Mouse (Mus musculus): ENCODE measurements around the gene Dagla. TPM values are rescaled to one million over a fixed set of nuclear protein-coding genes. Genes with fewer than 3 reads are reported as not detected.

The Dagla gene
- total and polyA plus RNA-seq, 2 experiments from 2014 or later = 10.9 to 35.0 TPM

DNA sequence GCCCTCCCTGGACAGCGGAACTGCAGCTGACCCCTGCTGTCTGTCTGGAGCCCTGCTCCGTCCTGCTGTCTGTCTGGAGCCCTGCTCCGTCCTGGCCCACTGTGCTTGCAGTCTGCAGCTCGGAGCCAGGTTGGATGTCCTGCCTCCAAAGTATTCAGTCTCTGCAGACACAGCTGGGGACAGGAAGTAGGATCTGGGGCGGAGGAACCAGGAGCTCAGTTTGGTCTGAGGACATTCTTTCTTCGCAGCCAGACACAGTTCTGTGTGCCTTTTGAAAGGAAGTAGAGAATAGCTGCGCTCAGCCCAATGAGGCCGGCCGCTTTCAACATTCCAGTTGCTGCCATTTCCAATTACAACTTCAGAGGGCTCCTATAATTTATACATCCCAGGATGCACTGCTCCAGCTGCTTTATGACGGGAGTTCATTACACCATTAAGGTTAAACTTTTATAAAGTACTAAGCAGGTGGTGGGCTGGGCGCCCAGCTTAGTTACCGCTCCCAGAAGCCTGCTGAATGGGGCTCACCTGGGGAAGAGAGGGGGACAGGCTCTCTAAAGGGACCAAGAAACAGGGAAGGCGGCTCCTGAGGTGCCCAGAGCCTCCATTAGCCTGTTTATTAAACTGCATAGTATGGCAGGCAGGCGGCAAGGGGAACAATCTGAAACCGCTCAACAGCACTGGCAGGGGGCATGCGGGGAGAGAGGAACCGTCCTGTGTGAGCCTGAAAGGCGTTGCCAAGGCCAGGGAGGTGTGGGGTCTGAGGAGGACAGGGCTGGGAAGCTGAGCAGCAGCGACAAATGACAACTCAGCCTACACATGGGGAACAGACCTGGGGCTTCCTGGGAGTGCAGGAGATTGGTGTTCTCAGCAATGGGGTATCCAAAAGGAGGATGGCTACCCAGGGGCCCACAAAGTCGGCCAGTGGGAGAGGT lies 9.8 kb downstream of the Dagla start:
- Histone ChIP-seq H3K27ac (peak overlapping the region; percentile 76), H3K4me3 (ENCODE audit: low read length) (no peak overlapping the region), H3K36me3 (ENCODE audit: insufficient read depth, low read length) (no peaks in the 10 kb centered on the region), H3K4me1 (ENCODE audit: insufficient read depth, low read length) (peaks cover 27% of the 10 kb centered on the region), H3K9me3 (ENCODE audit: low read length) (no peaks in the 10 kb centered on the region), H3K4me2 (ENCODE audit: low read depth, low read length) (peak overlapping the region; percentile 21; the same call in 1 of the 2 replicates), H3K9ac (replicated peaks; ENCODE audit: low read length) (no peak overlapping the region), H3K27me3 (ENCODE audit: insufficient read depth, low read length) (no peaks in the 10 kb centered on the region)
- no peak for TF ChIP-seq CTCF (IDR thresholded peaks at IDR 0.05; ENCODE audit: low read depth)
- WGBS = 25% methylated on average over 19 of the region's 20 CpGs
- peak; percentile 33 for DNase-seq (ENCODE audit: low spot score)
- peak; percentile 54; the same call in 1 of the 2 replicates for ATAC-seq

DNA sequence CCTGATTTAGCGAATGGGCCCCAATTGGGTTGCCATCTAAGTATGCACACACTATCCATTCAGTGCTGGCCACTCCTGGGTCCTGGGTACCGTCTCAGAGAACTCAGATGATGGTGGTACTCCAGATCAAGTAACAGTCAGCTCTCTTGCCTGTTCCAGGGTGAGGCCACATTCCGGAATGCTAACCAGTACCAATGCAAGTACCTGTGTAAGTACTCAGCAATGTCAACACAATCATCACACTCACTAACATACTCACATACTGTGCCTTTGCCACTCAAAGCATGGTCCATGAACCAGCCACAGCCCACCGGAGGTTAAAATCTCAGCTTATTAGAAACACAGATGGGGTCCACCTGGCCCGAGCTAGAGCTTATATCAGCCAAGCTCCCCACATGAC lies 10.7 kb downstream of the Dagla start:
- H3K27ac ChIP-seq = peak overlapping the region; percentile 76; the same call in 1 of the 2 replicates
- H3K27me3 ChIP-seq (ENCODE audit: insufficient read depth, low read length) = no peaks in the 10 kb centered on the region
- H3K4me3 ChIP-seq (ENCODE audit: low read length) = no peak overlapping the region
- no peak overlapping the region for H3K9ac ChIP-seq (replicated peaks; ENCODE audit: low read length)
- TF ChIP-seq CTCF (IDR thresholded peaks at IDR 0.05; ENCODE audit: low read depth) = no peak
- no peaks in the 10 kb centered on the region for H3K36me3 ChIP-seq (ENCODE audit: insufficient read depth, low read length)
- no peaks in the 10 kb centered on the region for H3K9me3 ChIP-seq (ENCODE audit: low read length)
- H3K4me2 ChIP-seq (ENCODE audit: low read depth, low read length) = no peak overlapping the region
- peaks cover 27% of the 10 kb centered on the region for H3K4me1 ChIP-seq (ENCODE audit: insufficient read depth, low read length)
- WGBS = 82% methylated on average over 5 of the region's 5 CpGs
- ATAC-seq = no peak
- DNase-seq (ENCODE audit: low spot score) = no peak

DNA sequence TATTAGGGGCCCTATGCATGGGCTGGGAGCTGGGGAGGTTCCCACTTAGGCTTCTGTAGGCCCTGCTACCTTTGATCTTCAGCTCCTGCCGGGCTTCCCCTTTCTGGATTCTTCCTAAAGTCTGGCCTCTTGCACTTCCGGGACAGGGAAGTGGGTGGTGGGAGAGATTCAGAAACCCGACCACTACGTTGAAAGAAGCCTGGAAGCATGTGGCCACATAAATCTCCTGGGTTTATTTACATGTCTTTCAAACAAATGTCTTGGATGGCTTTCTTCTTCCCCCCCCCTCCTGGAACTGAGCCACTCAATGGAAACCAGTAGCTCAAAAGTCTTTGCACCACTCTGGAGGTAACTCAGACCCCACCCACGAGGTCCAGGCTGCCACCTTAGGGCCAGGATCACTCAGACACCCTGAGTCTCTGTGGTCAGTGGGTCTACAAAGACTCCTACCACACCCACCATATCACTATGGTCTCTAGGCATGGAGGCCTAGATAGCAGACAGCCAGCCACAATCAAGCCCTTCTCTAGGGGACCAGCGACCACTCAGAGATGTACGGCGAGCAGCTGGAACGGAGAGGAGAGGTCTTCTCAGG lies 12.7 kb downstream of the Dagla start:
- Histone ChIP-seq H3K4me3 (ENCODE audit: low read length) (no peak overlapping the region), H3K9ac (replicated peaks; ENCODE audit: low read length) (no peak overlapping the region), H3K4me1 (ENCODE audit: insufficient read depth, low read length) (peaks cover 27% of the 10 kb centered on the region), H3K36me3 (ENCODE audit: insufficient read depth, low read length) (no peaks in the 10 kb centered on the region), H3K27me3 (ENCODE audit: insufficient read depth, low read length) (no peaks in the 10 kb centered on the region), H3K4me2 (ENCODE audit: low read depth, low read length) (no peak overlapping the region), H3K27ac (no peak overlapping the region), H3K9me3 (ENCODE audit: low read length) (no peaks in the 10 kb centered on the region)
- DNase-seq (ENCODE audit: low spot score) = no peak
- ATAC-seq = no peak
- 81% methylated on average over 9 of the region's 9 CpGs for WGBS
- no peak for TF ChIP-seq CTCF (IDR thresholded peaks at IDR 0.05; ENCODE audit: low read depth)

DNA sequence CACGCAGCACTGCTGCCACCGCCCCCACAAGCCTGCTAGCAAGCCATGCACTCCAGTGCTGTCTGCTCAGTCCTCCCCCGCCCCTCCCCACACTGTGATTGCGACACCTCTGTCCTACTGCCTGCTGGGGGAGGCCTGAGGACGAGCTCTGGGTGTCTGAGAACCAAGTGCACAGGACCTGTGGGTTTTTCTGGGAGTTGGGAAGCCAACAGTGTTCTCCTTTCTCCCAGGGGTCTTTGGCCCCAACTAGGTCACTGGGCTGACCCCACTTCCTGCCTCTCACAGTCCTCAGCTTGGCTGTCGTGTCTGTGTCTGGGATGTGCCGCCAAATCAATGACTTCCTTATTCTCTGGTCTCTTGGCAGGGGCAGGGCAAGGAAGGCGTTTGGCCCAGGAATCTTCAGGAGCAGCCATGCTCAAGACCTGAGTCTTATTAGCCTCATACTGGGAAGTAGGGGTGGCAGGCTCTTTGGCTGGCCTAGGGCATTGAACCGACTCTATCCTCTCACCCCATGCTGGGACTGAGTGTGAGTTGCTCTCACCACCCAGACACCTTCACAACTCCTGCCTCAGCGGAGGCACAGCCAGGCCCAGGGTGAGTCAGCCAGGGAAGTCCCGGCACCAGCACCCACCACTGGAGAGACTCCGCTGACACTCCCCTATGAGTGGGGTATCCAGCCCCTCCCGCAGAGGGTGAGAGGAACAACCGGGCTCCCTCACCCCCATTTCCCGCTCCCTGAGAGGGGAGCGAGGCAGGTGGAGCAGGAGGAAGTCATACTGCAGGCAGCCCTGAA lies 14.3 kb downstream of the Dagla start:
- 64% methylated on average over 16 of the region's 16 CpGs for WGBS
- Histone ChIP-seq H3K9ac (replicated peaks; ENCODE audit: low read length) (no peak overlapping the region), H3K36me3 (ENCODE audit: insufficient read depth, low read length) (no peaks in the 10 kb centered on the region), H3K9me3 (ENCODE audit: low read length) (no peaks in the 10 kb centered on the region), H3K27me3 (ENCODE audit: insufficient read depth, low read length) (no peaks in the 10 kb centered on the region), H3K27ac (peak overlapping the region; percentile 41; the same call in 1 of the 2 replicates), H3K4me3 (ENCODE audit: low read length) (no peak overlapping the region), H3K4me2 (ENCODE audit: low read depth, low read length) (no peak overlapping the region), H3K4me1 (ENCODE audit: insufficient read depth, low read length) (peaks cover 14% of the 10 kb centered on the region; the same call in 1 of the 2 replicates)
- DNase-seq (ENCODE audit: low spot score) = no peak
- ATAC-seq = no peak
- TF ChIP-seq CTCF (IDR thresholded peaks at IDR 0.05; ENCODE audit: low read depth) = no peak

DNA sequence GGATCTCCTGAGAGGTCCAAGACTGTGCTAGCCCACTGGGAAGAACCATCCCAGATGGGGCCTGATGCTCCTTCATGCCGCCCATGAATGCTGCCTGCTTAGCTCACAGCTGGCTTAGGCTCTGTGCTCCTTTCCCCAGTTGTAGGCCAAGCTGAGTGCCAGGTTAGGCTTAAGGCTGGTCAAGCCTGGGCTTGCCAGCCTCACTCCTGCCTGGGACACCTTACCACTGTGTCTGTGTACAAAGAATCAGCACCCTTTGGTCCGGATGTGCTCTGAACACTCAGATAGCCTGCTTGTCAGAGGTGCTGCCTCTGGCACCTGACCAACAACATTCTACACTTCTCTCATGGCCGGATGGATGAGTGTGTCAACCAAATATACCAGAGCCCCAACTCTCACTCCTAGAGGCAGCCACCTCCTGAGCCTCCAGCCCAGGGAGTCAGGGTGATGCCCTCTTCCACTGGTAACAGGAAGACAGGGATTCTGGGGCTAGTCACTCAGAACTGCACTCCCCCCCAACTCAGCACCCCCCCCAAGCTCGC lies 15.0 kb downstream of the Dagla start:
- H3K9me3 ChIP-seq (ENCODE audit: low read length) = no peaks in the 10 kb centered on the region
- ATAC-seq = no peak
- WGBS = 79% methylated on average over 4 of the region's 4 CpGs

More for the DNA sequence above, 15.0 kb downstream of the Dagla start:
- no peak overlapping the region for H3K4me3 ChIP-seq (ENCODE audit: low read length)
- no peak for DNase-seq (ENCODE audit: low spot score)
- no peak overlapping the region for H3K4me2 ChIP-seq (ENCODE audit: low read depth, low read length)
- no peak overlapping the region for H3K9ac ChIP-seq (replicated peaks; ENCODE audit: low read length)
- no peak for TF ChIP-seq CTCF (IDR thresholded peaks at IDR 0.05; ENCODE audit: low read depth)
- peak overlapping the region; percentile 41; the same call in 1 of the 2 replicates for H3K27ac ChIP-seq
- H3K36me3 ChIP-seq (ENCODE audit: insufficient read depth, low read length) = no peaks in the 10 kb centered on the region
- H3K27me3 ChIP-seq (ENCODE audit: insufficient read depth, low read length) = no peaks in the 10 kb centered on the region
- peaks cover 7% of the 10 kb centered on the region; the same call in 1 of the 2 replicates for H3K4me1 ChIP-seq (ENCODE audit: insufficient read depth, low read length)
